Mouse (Mus musculus) thymus, postnatal 25 days (tissue): Measurements from ENCODE around the gene Idh2.
"Not testable (repeated sequence)": the region's sequence is repeated elsewhere in the genome, so short reads cannot be mapped to it uniquely, and the experiment has no call there.

ENCODE experiments used
- DNase-seq: peaks from one replicate; pipeline ENCODE4 v3.0.0; 2022

Gene Idh2

DNA sequence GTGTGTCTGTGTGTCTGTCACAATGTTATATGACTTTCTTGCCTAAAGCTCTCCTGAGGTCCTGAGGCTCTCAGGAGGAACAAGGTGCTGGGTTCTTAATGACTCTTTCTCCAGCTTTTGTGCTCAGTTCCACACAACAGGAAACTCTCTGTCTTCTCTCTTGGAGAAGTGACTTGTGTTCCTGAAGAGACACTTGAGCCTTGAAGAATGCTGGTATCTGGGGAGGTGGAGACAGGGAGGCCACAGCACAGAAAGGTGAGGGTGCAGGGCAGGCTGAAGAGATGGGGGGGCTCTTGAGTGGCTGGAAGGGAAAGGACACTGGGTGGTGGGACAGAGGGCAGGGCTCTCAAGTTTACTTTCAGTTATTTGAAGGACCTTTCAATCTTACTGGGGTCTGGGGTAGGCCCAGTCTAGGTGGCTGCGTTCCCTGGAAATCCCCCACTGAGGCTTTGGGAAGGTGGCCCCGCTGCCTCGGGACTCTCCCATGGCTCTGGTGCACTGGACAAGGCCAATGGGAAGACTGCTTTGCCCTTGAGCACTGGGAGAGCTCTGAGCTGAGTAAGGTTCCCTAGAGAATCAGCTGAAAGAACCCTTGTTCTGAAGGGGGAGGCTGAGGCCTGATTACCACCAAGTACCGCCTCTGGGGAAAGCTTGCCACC is 56.7 kb downstream of the Idh2 start:
- no peak for DNase-seq

DNA sequence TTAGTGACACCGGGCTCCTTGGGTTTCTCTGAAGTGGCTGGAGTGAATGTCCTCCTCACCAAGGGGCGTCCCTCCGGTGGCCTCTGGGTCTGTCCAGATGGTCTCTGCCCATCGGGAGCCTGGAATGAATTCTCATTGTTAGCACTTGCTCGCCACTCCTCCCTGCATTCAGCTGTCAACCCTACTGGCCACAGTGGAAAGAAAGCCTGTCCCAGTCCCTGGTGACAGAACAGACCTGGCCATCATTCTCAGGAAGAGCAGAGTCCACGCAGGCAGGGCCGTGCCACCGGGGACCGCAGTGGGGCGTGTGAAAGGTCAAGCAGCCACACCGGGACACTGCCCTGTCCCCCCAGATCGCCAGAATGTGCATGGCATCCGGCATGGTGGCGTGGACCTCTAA is 57.4 kb downstream of the Idh2 start:
- DNase-seq, result no peak

DNA sequence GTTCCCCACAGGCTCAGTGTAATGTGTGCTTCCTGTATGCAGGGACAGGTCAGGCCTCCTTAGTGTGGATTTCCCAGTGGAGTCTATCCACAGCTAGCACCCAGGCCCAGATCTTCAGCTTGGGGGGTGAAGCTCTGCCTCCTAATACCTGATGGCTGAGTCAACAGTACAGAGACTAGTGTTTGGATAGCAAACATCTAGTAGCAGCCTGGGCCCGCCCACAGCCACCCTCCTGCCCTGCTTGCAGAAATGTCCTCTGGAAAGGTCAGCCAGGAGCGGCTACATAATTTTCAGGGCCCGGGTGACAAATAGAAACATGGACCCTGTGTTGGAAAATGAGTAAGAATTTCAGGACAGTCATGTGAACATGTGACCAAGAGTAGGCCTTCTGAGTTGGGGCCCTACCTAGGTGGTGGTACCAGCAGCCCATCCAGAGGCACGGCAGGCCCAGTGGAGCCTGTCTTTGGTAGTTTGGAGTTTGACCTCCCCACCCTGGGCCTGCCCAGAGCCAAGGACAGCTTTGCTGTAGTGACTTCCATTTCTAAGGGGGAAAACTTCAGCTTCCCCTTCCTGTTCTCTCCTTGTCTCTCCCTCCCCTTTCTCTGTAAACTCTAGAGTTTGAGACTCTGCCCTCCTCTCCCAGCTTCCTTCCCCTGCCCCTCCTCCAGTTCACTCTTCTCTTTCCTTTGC is 58.0 kb downstream of the Idh2 start:
- DNase-seq, result no peak

DNA sequence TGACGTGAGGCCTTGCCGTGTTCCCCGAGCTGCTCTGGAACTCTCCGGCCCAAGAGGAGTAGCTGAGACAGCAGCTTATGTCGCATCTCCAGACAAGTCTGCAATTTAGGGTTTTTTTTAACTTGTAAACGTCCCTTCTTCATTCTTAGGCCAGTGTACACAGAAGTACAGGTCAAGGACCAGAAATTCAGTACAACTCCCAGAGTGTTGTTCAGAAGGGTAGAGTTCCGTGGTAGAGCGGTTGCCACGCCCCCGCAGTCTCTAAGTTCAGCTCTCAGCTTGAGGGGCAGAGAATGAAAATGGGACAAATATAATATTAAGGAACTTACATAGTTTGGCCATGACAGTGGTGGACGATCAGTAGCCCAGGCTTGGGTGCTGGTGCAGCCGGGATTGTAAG is 59.4 kb downstream of the Idh2 start:
- DNase-seq, result no peak

DNA sequence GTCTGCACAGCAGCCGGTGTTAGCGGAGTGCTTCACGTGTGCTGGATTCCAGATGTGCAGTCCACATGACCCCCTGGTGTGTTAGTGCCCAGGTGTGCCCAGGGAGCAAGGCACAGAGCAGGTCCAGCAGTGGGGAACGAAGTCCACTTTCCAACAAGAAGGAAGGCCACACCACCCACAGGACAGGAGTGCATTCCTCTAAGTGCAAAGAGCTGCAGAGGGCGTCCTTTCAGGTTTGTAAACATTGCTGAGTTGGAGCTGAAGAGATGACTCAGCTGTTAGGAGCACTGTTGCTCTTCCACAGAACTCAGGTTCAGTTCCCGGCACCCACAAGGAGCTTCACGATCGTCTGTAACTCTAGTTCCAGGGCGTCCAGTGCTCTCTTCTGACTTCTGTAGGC is 62.0 kb downstream of the Idh2 start:
- no peak for DNase-seq

DNA sequence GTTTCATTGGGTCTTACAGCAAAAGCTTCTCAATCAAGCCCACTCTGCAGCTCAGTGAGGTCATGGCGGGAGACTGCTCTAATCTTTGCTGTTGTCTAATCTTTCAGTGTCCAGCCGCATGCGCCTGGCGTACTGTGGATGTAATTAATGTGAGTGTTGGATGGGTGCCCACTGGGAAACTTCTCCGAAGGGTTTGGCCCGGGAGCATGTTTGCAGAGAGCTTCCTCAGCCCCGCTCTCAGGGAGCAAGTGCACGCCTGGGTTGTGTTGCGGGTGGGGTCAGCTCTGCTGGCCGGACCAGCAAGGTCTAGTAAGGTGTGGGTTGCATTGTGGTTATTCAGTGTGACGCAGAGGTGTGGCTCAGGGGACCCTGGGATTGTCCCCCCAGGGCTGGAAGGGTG is 62.9 kb downstream of the Idh2 start:
- DNase-seq, result no peak

DNA sequence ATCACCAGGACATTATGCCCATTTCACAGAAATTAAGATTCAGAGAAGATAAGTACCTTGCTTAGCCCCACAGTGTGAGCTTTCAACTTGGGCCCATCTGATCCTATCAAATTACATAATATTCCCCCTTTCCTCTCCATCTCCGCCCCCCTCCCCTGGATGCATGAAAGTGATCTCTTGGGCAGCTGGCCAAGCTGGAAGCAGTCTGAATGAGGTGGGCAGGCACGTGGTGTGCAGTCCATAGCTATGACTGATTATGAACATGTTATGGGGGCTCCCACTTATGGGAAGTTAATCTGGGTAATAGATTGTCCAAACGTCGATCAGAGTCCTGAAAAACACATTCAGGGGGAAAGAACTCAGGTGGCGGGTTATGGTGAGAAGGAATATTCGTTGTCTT is 63.4 kb downstream of the Idh2 start:
- DNase-seq, result no peak

DNA sequence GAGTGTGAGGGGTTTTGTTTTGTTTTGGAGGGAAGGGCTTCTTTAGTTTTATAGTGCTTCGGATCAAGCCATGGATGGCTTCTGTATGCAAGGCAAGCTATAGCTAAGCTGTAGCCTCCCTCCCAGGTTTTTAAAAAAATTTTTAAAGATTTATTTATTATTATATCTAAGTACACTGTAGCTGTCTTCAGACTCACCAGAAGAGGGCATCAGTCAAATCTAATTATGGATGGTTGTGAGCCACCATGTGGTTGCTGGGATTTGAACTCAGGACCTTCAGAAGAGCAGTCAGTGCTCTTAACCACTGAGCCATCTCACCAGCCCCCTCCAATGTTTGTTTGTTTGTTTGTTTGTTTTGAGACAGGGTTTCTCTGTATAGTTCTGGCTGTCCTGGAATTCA is 64.8 kb downstream of the Idh2 start:
- DNase-seq, result not testable (repeated sequence)

DNA sequence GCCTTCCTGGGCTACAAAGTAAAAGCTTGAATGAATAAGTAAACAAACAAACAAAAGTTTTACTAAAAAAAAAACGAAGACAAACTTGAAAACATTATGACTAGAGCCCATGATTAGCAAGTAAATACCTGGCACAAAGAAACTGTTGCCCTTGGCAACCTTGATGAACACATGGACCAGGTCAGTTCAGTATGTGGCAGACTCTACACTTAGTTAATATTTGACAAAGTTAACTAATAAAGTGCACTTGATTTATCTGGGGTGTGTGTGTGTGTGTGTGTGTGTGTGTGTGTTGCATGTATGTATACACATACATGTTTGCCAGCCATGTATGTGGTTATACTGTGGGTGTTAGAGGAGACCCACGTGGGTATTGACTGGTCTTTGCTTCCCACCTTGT is 65.4 kb downstream of the Idh2 start:
- DNase-seq, result no peak

DNA sequence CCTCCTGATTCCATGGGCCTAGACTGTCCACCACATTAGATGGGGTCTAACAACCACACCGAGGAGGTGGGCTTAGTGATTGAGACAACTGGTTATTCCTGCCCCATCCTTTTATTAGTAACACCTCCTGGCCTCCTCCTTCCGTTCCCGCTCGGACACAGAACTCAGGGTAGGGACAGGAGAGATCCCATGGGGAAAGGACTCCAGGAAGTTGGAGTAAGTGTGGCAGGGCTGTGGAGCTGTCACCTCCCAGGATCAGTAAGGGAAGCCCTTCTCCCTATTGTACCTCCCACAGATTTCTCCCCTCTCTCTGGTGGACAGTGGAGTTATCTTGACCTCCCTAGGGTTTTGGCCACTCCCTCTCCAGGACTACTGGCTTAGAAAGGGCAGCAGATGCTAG is 68.2 kb downstream of the Idh2 start:
- DNase-seq, result no peak
